Mouse (Mus musculus): ENCODE results near the gene Dlx5.

Dlx5 gene

GRCm38 (mm10) chr6:6881638-6882190, at the start of gene Dlx5:
TSS of gene Dlx5 (minus strand) at chr6:6882085.
- peak in 1 of 2 experiments; percentile 62 for DNase-seq (ENCODE audit: inconsistent age in 2 of 2, low spot score in 1 of 2)

- DNase-seq (ENCODE audit: inconsistent age in 2 of 2, low spot score in 1 of 2), result no peak
Observed at GRCm38 (mm10) chr6:6931507-6931906, 49.6 kb upstream of the Dlx5 start.

- DNase-seq (ENCODE audit: inconsistent age in 2 of 2, low spot score in 1 of 2), result peak; percentile 36 to 77
Observed at GRCm38 (mm10) chr6:6930831-6931230, 48.9 kb upstream of the Dlx5 start.

- no peak for DNase-seq (ENCODE audit: inconsistent age in 2 of 2, low spot score in 1 of 2)
Observed at GRCm38 (mm10) chr6:6925264-6925663, 43.4 kb upstream of the Dlx5 start.

- DNase-seq (ENCODE audit: inconsistent age in 2 of 2, low spot score in 1 of 2), result no peak
Observed at GRCm38 (mm10) chr6:6917334-6917733, 35.4 kb upstream of the Dlx5 start.

GRCm38 (mm10) chr6:6915526-6915915, 33.6 kb upstream of the Dlx5 start:
- no peak for DNase-seq (ENCODE audit: inconsistent age in 2 of 2, low spot score in 1 of 2)

- DNase-seq (ENCODE audit: inconsistent age in 2 of 2, low spot score in 1 of 2), result peak; percentile 55 to 79
Observed at GRCm38 (mm10) chr6:6914849-6915525, 33.1 kb upstream of the Dlx5 start.

- no peak for DNase-seq (ENCODE audit: inconsistent age in 2 of 2, low spot score in 1 of 2)
Observed at GRCm38 (mm10) chr6:6914304-6914703, 32.4 kb upstream of the Dlx5 start.

GRCm38 (mm10) chr6:6909586-6909985, 27.7 kb upstream of the Dlx5 start:
- peak; percentile 29 to 67 for DNase-seq (ENCODE audit: inconsistent age in 2 of 2, low spot score in 1 of 2)

GRCm38 (mm10) chr6:6890047-6890446, 8.2 kb upstream of the Dlx5 start:
- no peak for DNase-seq (ENCODE audit: inconsistent age in 2 of 2, low spot score in 1 of 2)

- DNase-seq (ENCODE audit: inconsistent age in 2 of 2, low spot score in 1 of 2), result no peak
Observed at GRCm38 (mm10) chr6:6886225-6886624, 4.3 kb upstream of the Dlx5 start.

GRCm38 (mm10) chr6:6884897-6885296, 3.0 kb upstream of the Dlx5 start:
- peak; percentile 34 to 77 for DNase-seq (ENCODE audit: inconsistent age in 2 of 2, low spot score in 1 of 2)

- no peak for DNase-seq (ENCODE audit: inconsistent age in 2 of 2, low spot score in 1 of 2)
Observed at GRCm38 (mm10) chr6:6882266-6882797, 447 bp upstream of the Dlx5 start.

- DNase-seq (ENCODE audit: inconsistent age in 2 of 2, low spot score in 1 of 2), result no peak
Observed at GRCm38 (mm10) chr6:6881115-6881637, 709 bp downstream of the Dlx5 start.

- no peak for DNase-seq (ENCODE audit: inconsistent age in 2 of 2, low spot score in 1 of 2)
Observed at GRCm38 (mm10) chr6:6880361-6881114, 1.3 kb downstream of the Dlx5 start.

GRCm38 (mm10) chr6:6879371-6880325, 2.2 kb downstream of the Dlx5 start:
- no peak for DNase-seq (ENCODE audit: inconsistent age in 2 of 2, low spot score in 1 of 2)

- DNase-seq (ENCODE audit: inconsistent age in 2 of 2, low spot score in 1 of 2), result no peak
Observed at GRCm38 (mm10) chr6:6878841-6879291, 3.0 kb downstream of the Dlx5 start.

- DNase-seq (ENCODE audit: inconsistent age in 2 of 2, low spot score in 1 of 2), result no peak
Observed at GRCm38 (mm10) chr6:6877981-6878840, 3.7 kb downstream of the Dlx5 start.

GRCm38 (mm10) chr6:6877346-6877910, 4.5 kb downstream of the Dlx5 start:
- DNase-seq (ENCODE audit: inconsistent age in 2 of 2, low spot score in 1 of 2), result no peak
